Mouse (Mus musculus): Measurements from ENCODE around the gene Astn1.

The Astn1 gene

GRCm38 (mm10) chr1:158516558-158516957, 154.5 kb downstream of the Astn1 start:
- no peak for DNase-seq (ENCODE audit: low read depth, low spot score)

- no peak for DNase-seq (ENCODE audit: low read depth, low spot score)
Observed at GRCm38 (mm10) chr1:158536195-158536594, 174.1 kb downstream of the Astn1 start.

GRCm38 (mm10) chr1:158536867-158537266, 174.8 kb downstream of the Astn1 start:
- DNase-seq (ENCODE audit: low read depth, low spot score), result no peak

DNA sequence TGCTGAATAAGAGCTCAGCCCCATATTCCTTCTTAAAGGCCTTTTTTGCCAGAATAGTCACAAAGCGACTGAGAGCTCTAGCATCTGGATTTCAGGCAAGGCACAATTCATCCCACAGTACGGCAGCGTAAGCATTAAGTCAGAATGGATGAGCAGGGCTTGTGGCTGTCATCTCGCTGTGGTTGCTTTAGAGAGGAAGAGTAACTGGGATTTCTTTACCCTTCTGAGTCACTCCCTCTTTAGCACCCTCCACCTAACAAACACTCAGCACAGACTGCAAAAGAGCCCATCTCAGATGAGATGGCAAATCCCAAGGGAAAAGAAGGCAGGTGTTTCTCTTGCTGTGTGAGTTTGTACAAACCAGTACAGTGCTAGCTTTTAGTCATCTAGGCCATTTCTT, 183.0 kb downstream of the Astn1 start:
- peak; percentile 47 for DNase-seq (ENCODE audit: low read depth, low spot score)

- no peak for DNase-seq (ENCODE audit: low read depth, low spot score)
Observed at GRCm38 (mm10) chr1:158546513-158546912, 184.4 kb downstream of the Astn1 start.

- peak; percentile 83 for DNase-seq (ENCODE audit: low read depth, low spot score)
Observed at GRCm38 (mm10) chr1:158547592-158548211, 185.6 kb downstream of the Astn1 start.

GRCm38 (mm10) chr1:158548319-158548718, 186.2 kb downstream of the Astn1 start:
- DNase-seq (ENCODE audit: low read depth, low spot score), result no peak

DNA sequence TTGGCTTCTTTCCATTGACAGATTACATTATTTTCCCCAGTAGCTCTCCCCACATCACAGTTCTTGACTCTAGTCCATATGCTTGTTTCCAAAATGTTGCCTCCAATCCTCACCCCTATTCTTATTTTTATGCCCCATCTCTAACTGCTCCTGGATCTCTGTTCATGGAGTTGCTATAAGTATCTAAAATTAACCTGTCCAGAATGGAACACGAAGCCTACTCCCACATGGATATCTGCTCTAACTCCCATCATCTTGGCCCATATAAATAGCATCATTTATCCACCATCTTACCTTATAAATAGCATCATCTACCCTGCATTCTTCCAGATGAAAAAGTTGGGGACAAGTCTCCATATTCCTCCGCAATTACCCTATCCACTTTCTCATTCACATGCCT, 187.5 kb downstream of the Astn1 start:
- no peak for DNase-seq (ENCODE audit: low read depth, low spot score)

- DNase-seq (ENCODE audit: low read depth, low spot score), result no peak
Observed at GRCm38 (mm10) chr1:158551951-158552350, 189.9 kb downstream of the Astn1 start.

DNA sequence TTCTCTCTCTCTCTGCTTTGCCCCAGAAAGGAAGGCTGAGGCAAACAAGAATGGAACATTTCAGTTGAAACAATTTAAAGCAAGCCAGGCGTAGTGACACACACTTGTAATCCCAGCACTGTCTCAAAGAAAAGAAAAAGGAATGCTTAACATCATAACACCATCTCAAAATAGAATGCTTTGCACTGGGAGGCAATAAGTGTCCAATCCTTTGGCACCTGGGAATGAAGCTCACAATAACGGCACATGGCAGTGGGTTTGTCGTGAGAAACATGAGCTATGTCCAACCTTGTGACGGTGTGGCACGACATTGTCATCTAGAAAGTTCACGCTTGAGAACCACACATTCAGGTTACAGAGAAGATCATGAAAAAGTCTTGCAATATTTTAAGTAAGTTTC, 191.3 kb downstream of the Astn1 start:
- no peak for DNase-seq (ENCODE audit: low read depth, low spot score)

GRCm38 (mm10) chr1:158554020-158554505, 192.0 kb downstream of the Astn1 start:
- DNase-seq (ENCODE audit: low read depth, low spot score), result no peak

DNA sequence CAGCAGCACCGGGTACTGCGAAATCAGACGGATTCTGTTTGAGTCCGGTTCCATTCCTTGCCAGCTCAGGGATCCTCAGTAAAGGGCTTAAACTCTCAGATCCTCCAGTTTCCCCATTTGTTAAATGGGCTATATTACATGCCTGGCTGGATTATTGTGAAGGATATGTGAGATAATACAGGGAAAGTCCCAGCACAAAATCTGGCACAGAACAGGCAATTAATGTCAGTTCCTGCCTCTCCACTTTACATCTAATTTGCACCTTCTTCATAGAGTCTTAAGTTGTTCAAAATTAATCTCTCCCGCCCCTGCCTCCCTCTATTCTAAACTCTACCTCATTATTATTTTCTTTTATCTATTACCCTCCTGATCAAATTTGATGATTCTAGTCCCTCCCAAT, 211.1 kb downstream of the Astn1 start:
- DNase-seq (ENCODE audit: low read depth, low spot score), result no peak

DNA sequence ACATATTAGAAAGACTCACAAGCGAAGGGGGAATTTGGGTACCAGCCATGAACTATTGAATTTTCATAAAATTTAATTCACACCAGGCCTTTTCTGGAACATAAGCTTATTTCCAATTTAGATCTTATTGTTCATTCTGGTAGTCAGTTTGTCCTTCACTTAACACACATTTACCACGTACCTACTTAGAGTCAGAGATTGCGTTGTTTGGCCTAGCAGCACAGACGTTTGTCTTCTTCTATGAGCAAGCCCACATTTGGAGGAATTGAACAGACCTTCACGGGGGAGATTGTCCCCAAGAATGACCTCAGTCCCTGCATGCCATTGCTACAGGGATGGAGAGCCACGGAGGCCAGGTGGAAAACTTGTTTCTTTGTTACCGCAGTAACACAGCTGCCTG, 211.5 kb downstream of the Astn1 start:
- DNase-seq (ENCODE audit: low read depth, low spot score), result no peak

GRCm38 (mm10) chr1:158575997-158576396, 213.9 kb downstream of the Astn1 start:
- no peak for DNase-seq (ENCODE audit: low read depth, low spot score)

GRCm38 (mm10) chr1:158581806-158582205, 219.7 kb downstream of the Astn1 start:
- peak; percentile 89 for DNase-seq (ENCODE audit: low read depth, low spot score)

DNA sequence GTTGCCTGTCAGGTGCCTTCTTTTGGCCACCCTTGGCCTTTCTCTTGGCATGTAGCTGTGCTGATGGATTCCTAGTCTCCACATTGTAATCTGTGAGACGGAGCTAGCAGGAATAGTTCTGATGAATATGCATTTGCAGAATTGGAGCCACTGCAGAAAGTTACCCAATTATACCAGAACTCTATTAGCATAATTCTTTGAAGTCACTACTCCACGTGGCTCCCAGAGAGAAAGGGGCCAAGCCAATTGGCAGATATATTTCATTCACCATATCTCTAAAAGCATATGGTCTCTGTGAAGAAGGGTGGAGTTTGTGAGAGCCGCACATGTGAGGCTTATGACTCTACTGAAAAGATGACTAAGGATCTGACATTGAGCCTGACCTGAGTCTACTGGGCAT, 226.8 kb downstream of the Astn1 start:
- no peak for DNase-seq (ENCODE audit: low read depth, low spot score)

DNA sequence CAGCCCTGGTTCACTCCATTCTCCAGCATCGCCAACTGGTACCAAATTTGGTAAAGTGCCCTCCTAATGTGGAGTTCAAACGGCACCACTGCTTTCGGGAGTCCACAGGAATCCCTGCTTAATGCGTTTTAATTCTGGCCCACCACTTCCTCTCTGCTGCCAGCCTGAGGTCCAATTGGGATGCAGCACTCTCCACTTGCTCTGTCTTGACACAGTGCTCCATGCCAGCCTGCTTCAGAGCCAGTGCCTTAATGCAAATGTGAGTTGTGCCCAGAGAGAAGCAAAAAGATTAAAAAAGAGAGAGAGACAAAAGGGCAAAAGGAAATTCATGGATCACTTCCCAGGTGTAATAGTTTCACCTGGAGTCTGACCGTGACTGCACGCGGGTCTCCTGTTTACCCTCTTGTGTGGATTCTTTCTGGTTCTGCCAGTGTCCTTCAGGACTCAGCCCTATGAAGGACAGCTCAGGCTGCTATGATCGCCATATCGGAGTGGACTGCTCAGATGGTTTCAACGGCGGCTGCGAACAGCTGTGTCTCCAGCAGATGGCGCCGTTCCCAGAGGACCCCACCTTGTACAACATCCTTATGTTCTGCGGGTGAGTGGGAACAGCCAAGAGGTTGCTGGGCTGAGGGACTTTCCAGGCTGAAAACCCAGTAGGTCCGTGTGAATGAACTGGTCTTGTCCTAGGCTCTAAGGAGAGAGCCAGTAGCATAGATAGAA, 234.8 kb downstream of the Astn1 start:
- DNase-seq (ENCODE audit: low read depth, low spot score), result no peak

GRCm38 (mm10) chr1:158597996-158598395, 235.9 kb downstream of the Astn1 start:
- no peak for DNase-seq (ENCODE audit: low read depth, low spot score)

DNA sequence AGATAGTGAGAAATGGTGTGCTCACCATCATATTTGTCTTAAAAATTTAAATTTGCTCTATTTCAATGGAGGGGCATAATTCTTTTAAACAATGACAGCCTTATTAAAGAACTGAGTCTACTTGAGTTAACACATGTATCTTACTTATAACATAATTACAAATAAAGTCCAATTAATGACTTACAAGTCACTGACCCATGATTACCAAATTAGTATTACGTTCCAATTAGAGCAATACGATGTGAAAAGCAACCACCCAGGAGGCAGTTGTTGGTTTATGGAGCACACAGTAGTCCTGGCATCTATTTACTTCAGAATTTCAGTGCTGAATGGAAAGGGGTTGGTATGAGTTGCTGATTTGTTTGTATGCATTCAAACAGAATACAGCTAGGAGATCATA, 237.4 kb downstream of the Astn1 start:
- DNase-seq (ENCODE audit: low read depth, low spot score), result no peak

GRCm38 (mm10) chr1:158603056-158603455, 241.0 kb downstream of the Astn1 start:
- no peak for DNase-seq (ENCODE audit: low read depth, low spot score)

DNA sequence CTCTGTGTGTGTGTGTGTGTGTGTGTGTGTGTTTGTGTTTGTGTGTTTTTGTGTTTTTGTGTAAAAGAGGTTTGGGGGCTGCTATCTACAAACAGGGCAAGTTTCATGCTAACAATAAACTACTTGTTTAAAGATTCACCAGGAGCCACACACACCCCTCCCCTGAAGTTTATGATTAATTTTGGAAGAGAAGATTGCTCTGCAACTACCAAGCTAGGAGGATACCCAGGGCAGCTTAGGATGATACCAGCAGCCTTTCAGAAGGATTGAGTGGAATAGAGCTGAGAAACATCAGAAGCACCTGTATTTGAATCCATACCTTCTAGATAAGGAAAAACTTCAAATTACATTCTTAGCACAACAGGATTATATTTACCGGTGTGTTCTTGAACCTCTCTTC, 242.1 kb downstream of the Astn1 start:
- DNase-seq (ENCODE audit: low read depth, low spot score), result no peak

- no peak for DNase-seq (ENCODE audit: low read depth, low spot score)
Observed at GRCm38 (mm10) chr1:158605597-158605996, 243.5 kb downstream of the Astn1 start.

DNA sequence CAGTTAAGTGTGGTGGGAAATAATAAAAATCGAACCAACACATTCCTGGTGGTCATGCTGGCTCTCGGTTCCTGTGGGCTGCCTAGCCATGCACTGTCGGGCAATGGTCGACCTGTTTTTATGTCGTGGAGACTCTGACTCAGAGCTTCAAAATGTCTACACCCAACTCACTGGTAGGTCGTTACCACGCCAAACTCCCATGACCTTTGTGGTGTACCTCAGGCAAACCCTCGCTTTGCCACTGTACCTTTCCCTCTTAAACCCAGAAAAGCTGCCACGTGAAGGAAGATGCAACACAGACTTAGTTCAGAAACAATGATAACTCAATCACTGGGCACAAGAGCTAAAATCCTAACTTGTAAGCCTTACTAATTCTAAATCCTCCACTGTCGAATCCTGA, 244.3 kb downstream of the Astn1 start:
- no peak for DNase-seq (ENCODE audit: low read depth, low spot score)
